Mouse (Mus musculus) heart, postnatal 0 days (tissue): ENCODE data around the gene 9030025P20Rik. TPM values are rescaled to one million over a fixed set of nuclear protein-coding genes. Genes with fewer than 3 reads are reported as not detected.
"Not testable (repeated sequence)": the region's sequence is repeated elsewhere in the genome, so short reads cannot be mapped to it uniquely, and the experiment has no call there.

ENCODE experiments used
- ATAC-seq: fragments of 200-750 bp; cut with Nextera tagmentation; 2 replicates; pipeline ENCODE4 v1.8.0; 2017; ENCODE audit warnings: low read depth, moderate number of reproducible peaks, moderate library complexity; ENCODE audit not compliant: insufficient read depth
- DNase-seq: peaks from one replicate; pipeline ENCODE4 v3.0.0-alpha.2; 2016; ENCODE audit warnings: low spot score
- H3K27ac ChIP-seq: fragments of 300-500 bp; sonication (generic); 2 replicates; pipeline ENCODE4 v1.5.1; 2014; ENCODE audit warnings: low read depth, mild to moderate bottlenecking
- H3K27me3 ChIP-seq: fragments of 300-500 bp; sonication (generic); 2 replicates; pipeline ENCODE4 v1.6.1; 2014; ENCODE audit warnings: low read length, mixed read lengths; ENCODE audit not compliant: control insufficient read depth, insufficient read depth
- H3K36me3 ChIP-seq: fragments of 300-500 bp; sonication (generic); replicated peaks from 2 replicates; pipeline ENCODE4 v1.6.1; 2014; ENCODE audit warnings: low read length, mixed read lengths; ENCODE audit not compliant: control insufficient read depth, insufficient read depth
- H3K4me1 ChIP-seq: fragments of 300-500 bp; sonication (generic); 2 replicates; pipeline ENCODE4 v1.6.1; 2014; ENCODE audit warnings: antibody characterized with exemption; ENCODE audit not compliant: control insufficient read depth, insufficient read depth
- H3K4me2 ChIP-seq: fragments of 300-500 bp; sonication (generic); 2 replicates; pipeline ENCODE4 v1.6.1; 2014; ENCODE audit warnings: low read depth, mild to moderate bottlenecking, low read length, moderate library complexity
- H3K4me3 ChIP-seq: fragments of 300-500 bp; sonication (generic); 2 replicates; pipeline ENCODE4 v1.5.1; 2014; ENCODE audit warnings: low read depth, low read length
- H3K9ac ChIP-seq: fragments of 300-500 bp; sonication (generic); replicated peaks from 2 replicates; pipeline ENCODE4 v1.6.1; 2014; ENCODE audit warnings: low read depth, low read length, mixed read lengths
- H3K9me3 ChIP-seq: fragments of 300-500 bp; sonication (generic); replicated peaks from 2 replicates; pipeline ENCODE4 v1.6.1; 2016; ENCODE audit warnings: low read length; ENCODE audit not compliant: control insufficient read depth
- CTCF ChIP-seq: IDR thresholded peaks from 2 replicates; pipeline ENCODE4 v1.5.1; 2016; ENCODE audit warnings: antibody characterized with exemption, control low read depth, low read depth
- EP300 ChIP-seq: IDR thresholded peaks from 2 replicates; pipeline ENCODE4 v1.6.1; 2016; ENCODE audit warnings: antibody characterized with exemption, low read depth
- WGBS: fragments of 180-500 bp; shearing (Covaris S2); extraction: QIAGEN DNeasy Blood & Tissue Kit; methylation state at CpG from one replicate; pipeline ENCODE4 v1.1.7; 2014; 5-methylcytosine and 5-hydroxymethylcytosine counted together
- polyA plus RNA-seq: library from polyadenylated mRNA; unstranded; fragments of >200 nt; fragmentation: Nextera tagmentation; extraction: Ambion mirVana; gene quantifications from 2 replicates; pipeline ENCODE4 v1.2.1, GENCODE M21; 2015
- total RNA-seq: library from RNA; depleted of rRNA; stranded (reverse); fragments of >200 nt; gene quantifications from 2 replicates; pipeline ENCODE4 v1.2.3, GENCODE M21; 2014; ENCODE audit warnings: low replicate concordance

9030025P20Rik gene
- total and polyA plus RNA-seq, 2 experiments from 2014 or later: 7.3 to 13.4 TPM

DNA sequence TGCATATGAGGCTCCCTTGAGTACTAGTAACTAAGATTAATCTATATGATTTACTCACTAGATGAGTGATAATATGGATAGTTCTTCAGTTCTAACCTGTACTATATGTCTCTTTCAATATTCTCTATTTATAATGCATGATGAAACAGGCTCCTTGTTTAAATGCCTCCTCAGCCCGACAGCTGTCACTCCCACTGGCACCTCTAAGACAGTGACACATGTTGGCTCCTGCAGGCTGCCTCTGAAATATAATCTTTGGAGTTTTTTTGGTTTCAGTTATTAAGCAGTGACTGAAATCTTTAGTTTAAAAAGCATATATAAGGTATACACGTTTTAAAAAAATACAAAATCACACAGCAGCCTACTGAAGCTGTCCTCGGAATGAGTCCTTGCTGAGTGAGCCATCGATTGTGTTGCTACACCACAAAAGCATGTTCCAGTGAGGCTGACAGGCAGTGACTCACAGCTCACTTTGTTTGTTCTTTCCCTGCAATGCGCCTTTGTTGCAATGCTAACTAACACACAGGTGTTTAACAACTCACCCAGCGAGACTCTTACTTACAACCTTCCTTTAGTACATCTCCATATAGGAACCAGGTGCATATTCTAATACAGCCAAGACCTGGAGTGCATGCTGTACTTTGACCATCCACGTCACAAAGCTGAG is 29.0 kb upstream of the 9030025P20Rik start:
- no peak overlapping the region for H3K4me2 ChIP-seq
- H3K4me1 ChIP-seq: peaks cover under 1% of the 10 kb centered on the region; the same call in 1 of the 2 replicates
- peaks cover 66% of the 10 kb centered on the region for H3K36me3 ChIP-seq
- H3K9me3 ChIP-seq: no peaks in the 10 kb centered on the region
- H3K9ac ChIP-seq: no peak overlapping the region
- no peak overlapping the region for H3K4me3 ChIP-seq
- H3K27ac ChIP-seq: no peak overlapping the region
- DNase-seq (no peak), ATAC-seq (no peak)
- 80% methylated on average over 7 of the region's 7 CpGs for WGBS
- H3K27me3 ChIP-seq: no peaks in the 10 kb centered on the region
- TF ChIP-seq EP300 (no peak), CTCF (no peak)

DNA sequence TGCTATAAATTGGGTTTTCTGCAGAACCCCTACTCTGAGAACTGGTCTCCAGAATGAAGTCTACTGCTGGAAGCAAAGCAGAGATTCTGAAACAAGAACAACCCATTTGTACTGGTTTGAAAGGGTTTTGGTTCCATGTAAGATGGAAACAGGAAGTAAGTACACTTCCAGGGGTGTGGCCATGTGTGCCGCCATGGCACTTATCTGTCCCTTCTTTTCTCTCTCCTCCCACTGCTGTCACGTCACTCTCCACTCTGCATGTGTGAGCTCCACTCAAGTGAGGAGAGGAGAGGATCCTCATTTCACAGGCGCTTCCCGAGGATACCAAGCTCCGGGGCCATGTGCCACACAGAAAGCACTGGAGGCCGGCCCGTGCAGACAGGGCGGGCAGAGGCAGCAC is 24.8 kb upstream of the 9030025P20Rik start:
- no peaks in the 10 kb centered on the region for H3K4me1 ChIP-seq
- H3K4me2 ChIP-seq: no peak overlapping the region
- 73% methylated on average over 8 of the region's 8 CpGs for WGBS
- H3K9ac ChIP-seq: no peak overlapping the region
- DNase-seq (no peak), ATAC-seq (no peak)
- H3K4me3 ChIP-seq: no peak overlapping the region
- H3K36me3 ChIP-seq: peaks cover 59% of the 10 kb centered on the region
- H3K27ac ChIP-seq: no peak overlapping the region
- no peaks in the 10 kb centered on the region for H3K27me3 ChIP-seq
- no peak for TF ChIP-seq CTCF
- TF ChIP-seq EP300: no peak
- H3K9me3 ChIP-seq: no peaks in the 10 kb centered on the region

DNA sequence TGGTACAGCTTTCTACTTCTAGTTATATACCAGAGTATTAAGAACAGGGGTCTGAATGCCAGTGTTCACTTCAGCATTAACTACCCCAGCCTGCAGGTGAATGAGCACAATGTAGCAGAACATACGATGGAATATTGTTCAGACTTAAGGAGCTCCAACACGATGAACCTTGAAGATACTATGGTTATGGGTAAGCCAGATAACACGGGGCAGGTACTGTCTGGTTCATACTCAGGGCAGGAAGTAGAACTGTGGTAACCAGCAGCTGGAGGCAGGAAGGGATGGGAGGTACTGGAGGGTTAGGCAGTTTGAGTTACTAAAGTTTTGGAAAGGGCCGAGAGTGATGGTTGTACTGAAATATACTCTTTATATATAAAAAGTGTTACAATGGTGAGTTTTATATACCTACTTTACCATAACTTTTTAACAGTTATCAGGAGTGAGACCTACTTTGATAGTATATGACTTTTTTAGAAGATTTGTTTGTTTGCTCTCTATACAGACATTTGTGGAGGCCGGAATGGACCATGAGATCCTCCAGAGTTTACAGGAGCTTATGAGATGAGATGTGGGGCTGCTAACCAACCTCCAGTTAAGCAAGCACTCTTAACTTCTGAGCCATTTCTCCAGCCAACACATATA is 19.5 kb upstream of the 9030025P20Rik start:
- no peak overlapping the region for H3K27ac ChIP-seq
- peaks cover 18% of the 10 kb centered on the region for H3K36me3 ChIP-seq
- no peak overlapping the region for H3K4me3 ChIP-seq
- ATAC-seq (no peak), DNase-seq (no peak)
- no peak overlapping the region for H3K9ac ChIP-seq
- TF ChIP-seq EP300: no peak
- no peak for TF ChIP-seq CTCF
- no peaks in the 10 kb centered on the region for H3K9me3 ChIP-seq
- no peak overlapping the region for H3K4me2 ChIP-seq
- H3K4me1 ChIP-seq: peaks cover 6% of the 10 kb centered on the region; the same call in 1 of the 2 replicates
- H3K27me3 ChIP-seq: no peaks in the 10 kb centered on the region
- 81% methylated on average over 5 of the region's 5 CpGs for WGBS

DNA sequence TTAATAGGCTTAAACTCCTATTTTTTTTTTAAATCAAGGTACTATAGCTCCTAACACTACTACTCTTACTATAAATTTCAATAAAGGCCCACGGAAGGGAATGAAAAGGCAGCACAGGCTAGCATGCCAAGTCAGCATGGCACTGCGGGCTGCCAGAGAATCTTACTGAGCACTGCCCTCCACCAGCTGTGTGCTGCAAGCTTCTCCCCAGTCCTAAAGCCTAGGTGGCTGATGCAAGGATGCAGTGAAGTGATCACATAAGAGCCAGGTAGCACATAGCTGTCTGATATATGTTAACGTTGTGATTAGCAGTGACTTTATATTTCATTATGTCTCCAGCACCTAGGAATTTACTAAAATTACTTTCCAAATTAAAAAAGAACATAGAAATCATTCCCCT is 18.3 kb upstream of the 9030025P20Rik start:
- TF ChIP-seq EP300 (no peak), CTCF (no peak)
- ATAC-seq: no peak
- Histone ChIP-seq H3K36me3 (peaks cover 8% of the 10 kb centered on the region; the same call in 1 of the 2 replicates), H3K27me3 (no peaks in the 10 kb centered on the region), H3K9me3 (no peaks in the 10 kb centered on the region), H3K27ac (no peak overlapping the region), H3K9ac (peak overlapping the region; percentile 34; the same call in 1 of the 2 replicates), H3K4me1 (peaks cover 6% of the 10 kb centered on the region; the same call in 1 of the 2 replicates), H3K4me2 (peak overlapping the region; percentile 77), H3K4me3 (peak overlapping the region; percentile 18; the same call in 1 of the 2 replicates)
- no peak for DNase-seq
- WGBS: 23% methylated on average over 3 of the region's 3 CpGs

DNA sequence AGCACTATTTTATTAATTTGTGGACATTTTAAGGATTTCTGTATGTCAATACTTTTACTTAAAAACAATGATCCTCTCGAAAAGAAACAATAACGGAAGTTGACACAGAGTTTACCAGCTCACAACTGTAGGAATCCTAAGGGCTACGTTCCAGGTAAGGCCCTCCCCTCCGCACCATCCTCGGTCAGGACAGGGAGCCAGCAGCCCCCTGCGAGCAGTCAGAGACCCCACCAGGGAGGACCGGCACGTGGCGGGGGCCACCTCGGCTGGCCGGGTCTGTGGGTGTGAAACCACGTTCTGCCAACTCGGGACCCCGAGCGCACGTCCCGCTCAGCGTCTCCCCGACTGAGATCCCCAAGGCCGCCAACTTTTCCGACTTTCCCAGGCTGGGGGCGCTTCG is 17.7 kb upstream of the 9030025P20Rik start:
- H3K4me1 ChIP-seq: peaks cover 6% of the 10 kb centered on the region; the same call in 1 of the 2 replicates
- peaks cover 8% of the 10 kb centered on the region; the same call in 1 of the 2 replicates for H3K36me3 ChIP-seq
- peak overlapping the region; percentile 83 for H3K27ac ChIP-seq
- under 1% methylated on average over 19 of the region's 23 CpGs for WGBS
- peak overlapping the region; percentile 61 for H3K9ac ChIP-seq
- peak overlapping the region; percentile 65 for H3K4me3 ChIP-seq
- DNase-seq (no peak), ATAC-seq (peak; percentile 18)
- H3K4me2 ChIP-seq: peak overlapping the region; percentile 77
- TF ChIP-seq EP300 (no peak), CTCF (no peak)
- no peaks in the 10 kb centered on the region for H3K27me3 ChIP-seq
- H3K9me3 ChIP-seq: no peaks in the 10 kb centered on the region

DNA sequence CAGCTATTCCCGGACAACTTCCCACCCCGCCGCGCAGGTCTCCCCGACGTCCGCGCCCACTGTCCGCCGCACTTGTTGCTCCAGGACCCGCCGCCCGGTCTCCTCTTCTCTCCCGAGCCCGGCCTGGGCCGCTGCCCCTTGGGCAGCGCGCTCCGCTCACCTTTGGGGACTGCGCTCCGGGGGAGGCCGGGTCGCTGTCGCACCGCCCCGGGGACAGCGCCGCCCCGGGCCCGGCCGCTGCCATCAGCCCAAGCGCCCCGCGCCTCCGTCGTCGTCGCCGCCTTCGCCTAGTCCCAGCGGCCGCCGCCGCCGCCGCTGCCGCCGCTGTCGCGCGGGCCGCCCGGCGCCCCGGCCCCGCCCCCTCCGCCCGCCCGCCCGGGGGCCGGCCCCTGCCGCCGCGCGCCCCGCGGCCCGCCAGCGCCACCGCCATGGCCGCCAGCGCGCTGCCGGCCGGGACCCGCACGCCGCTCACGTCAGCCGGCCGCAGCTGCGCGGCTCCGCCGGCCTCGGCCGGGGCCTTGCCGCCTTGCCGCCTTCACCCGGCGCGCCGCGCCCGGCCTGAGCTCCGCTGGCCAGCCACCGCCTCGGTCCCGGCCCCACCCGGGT is 17.2 kb upstream of the 9030025P20Rik start, which contains the start of gene Phf10:
Phf10 (minus strand) TSS at position 323 of the 606 bp plus-strand sequence.
- H3K4me1 ChIP-seq, H3K27me3 ChIP-seq, H3K9me3 ChIP-seq, DNase-seq, H3K36me3 ChIP-seq: not testable (repeated sequence)
- Histone ChIP-seq H3K9ac (peak within 1 kb of the TSS; percentile 61), H3K4me2 (peak within 1 kb of the TSS; percentile 77), H3K4me3 (peak within 1 kb of the TSS; percentile 65), H3K27ac (peak within 1 kb of the TSS; percentile 83)
- ATAC-seq: peak; percentile 86
- under 1% methylated on average over 26 of the region's 100 CpGs for WGBS

DNA sequence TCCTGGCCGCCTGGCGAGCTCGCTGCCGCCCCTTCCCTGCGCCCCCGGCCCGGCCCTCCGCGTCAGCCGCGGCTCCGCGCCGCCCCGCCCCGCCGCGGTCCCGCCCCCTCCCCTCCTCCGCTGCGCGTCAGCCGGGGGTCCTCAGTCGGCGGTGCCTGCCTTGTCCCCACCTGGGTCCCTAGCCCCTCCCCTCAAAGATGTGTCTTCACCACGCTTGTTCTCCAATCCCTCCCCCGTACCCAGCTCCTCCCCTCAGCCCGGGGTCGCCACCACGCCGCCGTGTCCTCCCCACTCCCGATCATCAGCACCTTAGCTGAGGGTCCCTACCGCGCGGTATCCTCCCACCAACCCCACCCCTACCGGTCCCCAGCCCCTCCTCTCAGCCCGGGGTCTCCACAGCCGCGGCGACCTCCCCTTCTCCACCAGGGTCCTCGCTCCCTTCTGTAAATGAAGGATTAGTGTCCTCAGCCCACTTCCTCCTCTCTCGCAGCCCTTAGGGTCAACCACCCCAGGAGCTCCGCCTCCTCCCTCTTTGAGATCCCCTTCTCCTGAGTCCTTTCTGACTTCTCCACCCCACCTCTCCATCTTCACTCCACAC is 16.6 kb upstream of the 9030025P20Rik start:
- not testable (repeated sequence) for H3K9me3 ChIP-seq, H3K4me1 ChIP-seq, H3K4me3 ChIP-seq, H3K27me3 ChIP-seq, DNase-seq, H3K36me3 ChIP-seq, H3K4me2 ChIP-seq, H3K9ac ChIP-seq, H3K27ac ChIP-seq
- WGBS: no CpG with 5 or more reads among the region's 44 CpGs
- peak; percentile 77 for ATAC-seq
